Mouse (Mus musculus) limb, embryonic 12.5 days (tissue): ENCODE results near the gene Adgrv1. TPM values are rescaled to one million over a fixed set of nuclear protein-coding genes. Genes with fewer than 3 reads are reported as not detected.

Experiments used
- ATAC-seq: fragments of 200-750 bp; cut with Nextera tagmentation; 2 replicates; pipeline ENCODE4 v1.8.0; 2017; ENCODE audit warnings: low read depth, moderate TSS enrichment; ENCODE audit not compliant: insufficient number of reproducible peaks, insufficient read depth, low FRiP score, low TSS enrichment
- H3K27ac ChIP-seq: fragments of 300-500 bp; sonication (generic); 2 replicates; pipeline ENCODE4 v1.5.1; 2016; ENCODE audit warnings: mild to moderate bottlenecking, moderate library complexity
- H3K27me3 ChIP-seq: fragments of 300-500 bp; sonication (generic); 2 replicates; pipeline ENCODE4 v1.6.1; 2016; ENCODE audit warnings: mild to moderate bottlenecking, moderate library complexity
- H3K36me3 ChIP-seq: fragments of 300-500 bp; sonication (generic); 2 replicates; pipeline ENCODE4 v1.6.1; 2016; ENCODE audit warnings: mild to moderate bottlenecking, moderate library complexity
- H3K4me1 ChIP-seq: fragments of 300-500 bp; sonication (generic); replicated peaks from 2 replicates; pipeline ENCODE4 v1.6.1; 2016
- H3K4me2 ChIP-seq: fragments of 300-500 bp; sonication (generic); 2 replicates; pipeline ENCODE4 v1.6.1; 2016; ENCODE audit warnings: mild to moderate bottlenecking, moderate library complexity
- H3K4me3 ChIP-seq: fragments of 300-500 bp; sonication (generic); replicated peaks from 2 replicates; pipeline ENCODE4 v1.5.1; 2016; ENCODE audit warnings: mild to moderate bottlenecking
- H3K9ac ChIP-seq: fragments of 300-500 bp; sonication (generic); replicated peaks from 2 replicates; pipeline ENCODE4 v1.6.1; 2016; ENCODE audit warnings: mild to moderate bottlenecking, moderate library complexity
- H3K9me3 ChIP-seq: fragments of 300-500 bp; sonication (generic); 2 replicates; pipeline ENCODE4 v1.6.1; 2016; ENCODE audit warnings: mild to moderate bottlenecking, moderate library complexity
- WGBS: fragments of 180-500 bp; shearing (Covaris S2); methylation state at CpG from one replicate; pipeline ENCODE4 v1.1.7; 2016; 5-methylcytosine and 5-hydroxymethylcytosine counted together
- polyA plus RNA-seq: library from polyadenylated mRNA; unstranded; fragments of >200 nt; fragmentation: Nextera tagmentation; extraction: Ambion mirVana; gene quantifications from 2 replicates; pipeline ENCODE4 v1.2.1, GENCODE M21; 2016

The Adgrv1 gene
- polyA plus RNA-seq, 1 experiment from 2014 or later = 0.97 TPM

- H3K9ac ChIP-seq = no peak overlapping the region
- WGBS = 74% methylated on average over 1 of the region's 1 CpGs
- no peak overlapping the region for H3K4me2 ChIP-seq
- no peak for ATAC-seq
- peaks cover 3% of the 10 kb centered on the region; the same call in 1 of the 2 replicates for H3K4me1 ChIP-seq
- no peak overlapping the region for H3K4me3 ChIP-seq
- H3K36me3 ChIP-seq = no peaks in the 10 kb centered on the region
- no peaks in the 10 kb centered on the region for H3K27me3 ChIP-seq
- no peaks in the 10 kb centered on the region for H3K9me3 ChIP-seq
- H3K27ac ChIP-seq = no peak overlapping the region
These were observed 304.8 kb downstream of the Adgrv1 start for GRCm38 (mm10) chr13:81328181-81328580.

- WGBS = 74% methylated on average over 2 of the region's 2 CpGs
- Histone ChIP-seq H3K4me2 (no peak overlapping the region), H3K4me3 (no peak overlapping the region), H3K9me3 (no peaks in the 10 kb centered on the region), H3K9ac (no peak overlapping the region), H3K27me3 (no peaks in the 10 kb centered on the region), H3K36me3 (no peaks in the 10 kb centered on the region), H3K27ac (no peak overlapping the region), H3K4me1 (peaks cover 3% of the 10 kb centered on the region; the same call in 1 of the 2 replicates)
- no peak for ATAC-seq
These were observed 307.2 kb downstream of the Adgrv1 start for GRCm38 (mm10) chr13:81325606-81326215.

- WGBS = 90% methylated on average over 3 of the region's 3 CpGs
- Histone ChIP-seq H3K4me1 (peaks cover 3% of the 10 kb centered on the region; the same call in 1 of the 2 replicates), H3K9ac (no peak overlapping the region), H3K27me3 (no peaks in the 10 kb centered on the region), H3K27ac (no peak overlapping the region), H3K4me2 (no peak overlapping the region), H3K4me3 (no peak overlapping the region), H3K9me3 (no peaks in the 10 kb centered on the region), H3K36me3 (no peaks in the 10 kb centered on the region)
- ATAC-seq = no peak
These were observed 309.2 kb downstream of the Adgrv1 start for GRCm38 (mm10) chr13:81323546-81324316.

- 85% methylated on average over 4 of the region's 4 CpGs for WGBS
- Histone ChIP-seq H3K36me3 (no peaks in the 10 kb centered on the region), H3K9ac (no peak overlapping the region), H3K27ac (no peak overlapping the region), H3K9me3 (no peaks in the 10 kb centered on the region), H3K4me3 (no peak overlapping the region), H3K27me3 (no peaks in the 10 kb centered on the region), H3K4me1 (peaks cover 6% of the 10 kb centered on the region; the same call in 1 of the 2 replicates), H3K4me2 (no peak overlapping the region)
- no peak for ATAC-seq
These were observed 316.4 kb downstream of the Adgrv1 start for GRCm38 (mm10) chr13:81316581-81316980.

- ATAC-seq = 0 out of 2 replicates have a peak, but pooled peaks have one; percentile 67
- Histone ChIP-seq H3K9me3 (no peaks in the 10 kb centered on the region), H3K36me3 (no peaks in the 10 kb centered on the region), H3K4me3 (no peak overlapping the region), H3K9ac (no peak overlapping the region), H3K4me2 (no peak overlapping the region), H3K27ac (0 out of 2 replicates have a peak overlapping the region, but pooled peaks have one; percentile 23), H3K27me3 (no peaks in the 10 kb centered on the region), H3K4me1 (peaks cover 6% of the 10 kb centered on the region; the same call in 1 of the 2 replicates)
- WGBS = 52% methylated on average over 7 of the region's 7 CpGs
These were observed 318.4 kb downstream of the Adgrv1 start for GRCm38 (mm10) chr13:81314306-81315120.

GRCm38 (mm10) chr13:81312148-81312547 lies 320.8 kb downstream of the Adgrv1 start:
- Histone ChIP-seq H3K27me3 (no peaks in the 10 kb centered on the region), H3K9me3 (no peaks in the 10 kb centered on the region), H3K4me1 (peaks cover 6% of the 10 kb centered on the region; the same call in 1 of the 2 replicates), H3K27ac (no peak overlapping the region), H3K4me2 (no peak overlapping the region), H3K9ac (no peak overlapping the region), H3K36me3 (no peaks in the 10 kb centered on the region), H3K4me3 (no peak overlapping the region)
- WGBS = 78% methylated on average over 5 of the region's 5 CpGs
- no peak for ATAC-seq

- Histone ChIP-seq H3K4me1 (no peaks in the 10 kb centered on the region), H3K9me3 (no peaks in the 10 kb centered on the region), H3K27ac (no peak overlapping the region), H3K4me2 (no peak overlapping the region), H3K4me3 (no peak overlapping the region), H3K9ac (no peak overlapping the region), H3K27me3 (no peaks in the 10 kb centered on the region), H3K36me3 (no peaks in the 10 kb centered on the region)
- WGBS = 79% methylated on average over 1 of the region's 1 CpGs
- no peak for ATAC-seq
These were observed 332.1 kb downstream of the Adgrv1 start for GRCm38 (mm10) chr13:81300851-81301250.

GRCm38 (mm10) chr13:81294106-81294505 lies 338.8 kb downstream of the Adgrv1 start:
- Histone ChIP-seq H3K36me3 (no peaks in the 10 kb centered on the region), H3K27ac (no peak overlapping the region), H3K4me3 (no peak overlapping the region), H3K4me2 (no peak overlapping the region), H3K9me3 (no peaks in the 10 kb centered on the region), H3K4me1 (no peaks in the 10 kb centered on the region), H3K27me3 (no peaks in the 10 kb centered on the region), H3K9ac (no peak overlapping the region)
- no peak for ATAC-seq
- WGBS = 73% methylated on average over 1 of the region's 1 CpGs

GRCm38 (mm10) chr13:81282193-81282592 lies 350.8 kb downstream of the Adgrv1 start:
- Histone ChIP-seq H3K4me2 (no peak overlapping the region), H3K9ac (no peak overlapping the region), H3K27me3 (no peaks in the 10 kb centered on the region), H3K9me3 (no peaks in the 10 kb centered on the region), H3K4me3 (no peak overlapping the region), H3K27ac (no peak overlapping the region), H3K36me3 (no peaks in the 10 kb centered on the region), H3K4me1 (no peaks in the 10 kb centered on the region)
- 81% methylated on average over 6 of the region's 6 CpGs for WGBS
- ATAC-seq = no peak

GRCm38 (mm10) chr13:81280650-81281229 lies 352.2 kb downstream of the Adgrv1 start:
- Histone ChIP-seq H3K27me3 (no peaks in the 10 kb centered on the region), H3K4me1 (no peaks in the 10 kb centered on the region), H3K4me2 (no peak overlapping the region), H3K9ac (no peak overlapping the region), H3K36me3 (no peaks in the 10 kb centered on the region), H3K4me3 (no peak overlapping the region), H3K27ac (no peak overlapping the region), H3K9me3 (no peaks in the 10 kb centered on the region)
- ATAC-seq = no peak
- WGBS = 85% methylated on average over 1 of the region's 1 CpGs

GRCm38 (mm10) chr13:81279351-81279736 lies 353.6 kb downstream of the Adgrv1 start:
- Histone ChIP-seq H3K4me1 (no peaks in the 10 kb centered on the region), H3K36me3 (no peaks in the 10 kb centered on the region), H3K4me3 (no peak overlapping the region), H3K9ac (no peak overlapping the region), H3K27ac (no peak overlapping the region), H3K9me3 (no peaks in the 10 kb centered on the region), H3K4me2 (no peak overlapping the region), H3K27me3 (no peaks in the 10 kb centered on the region)
- WGBS = 76% methylated on average over 5 of the region's 5 CpGs
- ATAC-seq = no peak
